Mouse (Mus musculus) frontal cortex, postnatal 25 days (tissue): ENCODE measurements around the gene Parpbp.

ENCODE experiments used
- DNase-seq, 2 experiments: peaks; one replicate each; pipeline ENCODE4 v3.0.0; 2022; ENCODE audit warnings: low spot score in 2 of 2

Parpbp gene

GRCm38 (mm10) chr10:88146707-88147477 is at the start of gene Parpbp, which contains the start of gene Nup37:
Gene Parpbp (minus strand): TSS chr10:88146941.
Gene Nup37 (plus strand): TSS chr10:88146992.
- peak; percentile 72 to 76 for DNase-seq

GRCm38 (mm10) chr10:88167438-88168077 is 20.8 kb upstream of the Parpbp start:
- DNase-seq: no peak

DNA sequence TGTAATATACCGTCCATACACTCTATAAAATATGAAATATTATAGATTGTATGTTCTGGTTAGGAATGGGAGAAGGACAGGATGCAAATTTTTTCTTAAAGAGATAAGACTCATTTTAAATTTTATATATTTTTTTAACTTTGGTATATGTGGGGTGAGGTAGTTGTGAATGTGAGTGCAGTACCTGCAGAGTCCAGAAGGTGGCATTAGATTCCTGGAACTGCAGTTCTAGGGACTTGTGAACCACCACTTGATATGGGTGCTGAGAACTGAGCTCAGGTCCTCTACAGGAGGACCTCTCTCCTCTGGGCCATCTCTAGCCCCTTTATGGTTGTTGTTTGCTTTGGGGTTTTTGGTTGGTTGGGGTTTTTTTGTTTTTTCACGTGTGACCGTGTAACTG is 19.4 kb upstream of the Parpbp start:
- no peak for DNase-seq

GRCm38 (mm10) chr10:88162676-88163075 is 15.9 kb upstream of the Parpbp start:
- DNase-seq: no peak

GRCm38 (mm10) chr10:88162096-88162495 is 15.4 kb upstream of the Parpbp start:
- DNase-seq: no peak

GRCm38 (mm10) chr10:88151658-88152057 is 4.9 kb upstream of the Parpbp start:
- DNase-seq: no peak

DNA sequence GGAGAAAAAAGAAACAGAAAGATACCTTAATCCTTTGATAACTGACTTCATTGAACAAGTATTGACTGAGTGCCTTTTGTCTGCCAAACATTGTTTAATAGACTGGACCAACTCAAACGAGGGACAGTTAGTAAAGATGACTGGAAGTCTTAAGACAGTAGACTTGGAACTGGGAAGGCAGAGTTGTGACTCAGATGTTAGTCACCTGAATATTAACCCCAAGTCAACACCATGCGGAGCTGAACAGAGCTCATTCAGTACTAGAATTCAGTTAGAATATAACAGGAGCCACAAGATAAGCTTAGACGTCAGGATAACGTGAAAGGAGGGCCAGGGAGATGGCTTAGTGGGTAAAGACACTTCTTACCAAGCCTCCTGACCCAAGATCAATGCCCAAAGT is 3.6 kb upstream of the Parpbp start:
- DNase-seq: no peak

DNA sequence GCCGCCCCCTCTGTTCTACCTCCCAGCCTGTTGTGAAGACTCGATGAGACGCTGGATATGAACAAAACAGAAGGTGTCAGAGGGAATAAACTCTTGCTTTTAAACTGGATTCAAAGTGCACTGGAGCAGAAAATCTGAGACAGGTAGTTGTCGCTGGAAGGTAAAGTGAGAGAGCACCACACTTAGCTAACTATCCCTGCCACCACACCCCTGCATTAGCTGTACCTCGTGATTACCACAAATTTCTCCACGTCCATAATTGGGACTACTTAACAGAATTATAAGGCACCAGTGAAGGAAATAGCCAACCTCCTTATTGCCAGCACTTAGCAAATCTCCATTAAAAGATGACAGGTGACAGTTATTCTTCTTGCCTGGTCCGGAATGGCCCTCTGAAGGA is 554 bp downstream of the Parpbp start:
- DNase-seq: no peak

- no peak for DNase-seq
Measured at GRCm38 (mm10) chr10:88135630-88136029, 11.1 kb downstream of the Parpbp start.

- no peak for DNase-seq
Measured at GRCm38 (mm10) chr10:88119721-88120120, 27.0 kb downstream of the Parpbp start.

GRCm38 (mm10) chr10:88113290-88113689 is 33.5 kb downstream of the Parpbp start:
- DNase-seq: no peak

DNA sequence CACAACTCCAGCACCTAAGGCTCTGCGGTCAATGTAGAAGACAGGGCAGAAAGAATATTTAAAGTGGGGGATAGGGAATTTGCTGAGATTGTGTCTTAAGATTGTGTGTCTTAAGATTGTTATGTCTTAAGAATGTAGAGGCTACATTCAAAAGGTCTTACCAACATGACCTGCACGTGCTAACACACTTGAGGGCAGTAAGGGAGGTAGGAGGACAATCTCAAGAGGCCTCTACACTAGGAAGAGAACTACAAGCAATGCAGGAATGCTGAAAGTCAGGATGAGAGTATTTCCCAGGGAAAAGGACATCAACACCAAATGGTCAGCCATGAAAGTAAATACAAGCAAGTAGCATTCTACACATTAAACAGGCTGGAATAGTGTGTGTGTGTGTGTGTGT is 40.6 kb downstream of the Parpbp start:
- DNase-seq: no peak

GRCm38 (mm10) chr10:88090772-88091171 is 56.0 kb downstream of the Parpbp start, which contains the start of gene Pmch:
Gene Pmch (plus strand): TSS chr10:88091072.
- DNase-seq: no peak

DNA sequence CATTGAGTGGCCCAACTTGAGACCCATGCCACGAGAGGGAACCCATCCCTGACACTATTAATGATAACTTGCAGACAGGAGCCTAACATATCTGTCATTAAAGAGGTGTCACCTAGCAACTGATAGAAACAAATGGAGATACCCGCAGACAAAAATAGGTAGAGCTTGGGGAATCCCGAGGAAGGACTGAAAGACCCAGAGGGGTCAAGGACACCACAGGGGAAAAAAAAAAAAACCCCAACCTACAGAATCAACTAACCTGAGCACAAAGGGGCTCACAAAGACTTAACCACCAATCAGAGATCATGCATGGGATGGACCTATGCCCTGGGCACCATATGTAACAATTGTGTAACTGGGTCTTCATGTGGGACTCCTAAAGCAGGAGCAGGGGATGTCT is 79.4 kb downstream of the Parpbp start:
- no peak for DNase-seq

- DNase-seq: no peak
Measured at GRCm38 (mm10) chr10:88064872-88065271, 81.9 kb downstream of the Parpbp start.

DNA sequence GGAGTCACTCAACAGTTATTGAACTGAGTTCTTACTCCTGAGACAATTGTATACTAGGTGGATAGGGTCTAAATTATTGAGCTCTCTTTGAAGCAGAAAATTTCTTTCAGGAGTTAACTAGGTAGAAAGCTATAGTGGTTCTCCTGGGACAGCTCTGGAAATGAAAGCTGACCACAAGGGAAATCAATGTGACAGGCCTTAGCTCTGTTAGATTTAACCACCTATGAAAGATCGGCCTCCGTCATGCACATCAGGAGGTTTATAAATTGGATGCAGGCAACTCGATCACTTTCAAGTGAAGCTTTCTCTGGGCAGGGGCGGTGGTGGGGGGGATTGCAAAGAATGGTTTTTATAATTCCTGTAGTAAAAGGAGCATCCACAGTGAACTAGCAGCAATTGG is 83.3 kb downstream of the Parpbp start:
- DNase-seq: no peak

DNA sequence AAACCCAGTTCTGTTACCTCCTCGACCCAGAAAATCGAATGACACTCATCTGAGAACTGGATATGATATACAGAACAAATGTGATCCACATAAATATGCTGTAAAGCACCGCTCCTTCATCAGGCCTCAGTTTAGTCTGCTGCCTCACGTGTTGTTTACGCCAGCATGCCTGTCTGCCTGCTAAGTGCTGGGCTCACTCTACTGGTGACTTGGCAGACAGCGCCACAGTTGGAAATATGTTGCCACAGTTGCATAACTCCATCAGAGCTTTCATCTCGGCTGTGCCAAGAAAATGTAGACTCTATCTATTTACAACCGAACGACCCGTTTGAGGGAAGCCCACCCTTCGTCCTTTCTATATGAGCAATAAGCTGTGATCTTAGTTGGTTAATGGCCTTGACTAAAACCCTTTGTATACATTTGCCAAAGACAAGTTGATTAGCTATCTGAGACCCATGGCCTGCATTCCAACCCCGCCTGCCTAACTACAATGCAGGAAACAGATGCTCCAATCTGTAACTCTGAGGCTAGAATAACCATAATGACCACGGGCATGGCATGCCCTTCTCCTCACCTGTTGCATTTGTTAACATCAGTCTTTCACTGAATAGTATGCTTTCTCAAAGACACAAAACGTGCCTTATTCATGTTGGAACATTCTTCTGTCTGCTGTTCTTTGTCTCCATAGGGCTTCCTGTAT is 89.6 kb downstream of the Parpbp start:
- peak; percentile 6 to 7 for DNase-seq

GRCm38 (mm10) chr10:88054233-88054985 is 92.3 kb downstream of the Parpbp start:
- DNase-seq: no peak

DNA sequence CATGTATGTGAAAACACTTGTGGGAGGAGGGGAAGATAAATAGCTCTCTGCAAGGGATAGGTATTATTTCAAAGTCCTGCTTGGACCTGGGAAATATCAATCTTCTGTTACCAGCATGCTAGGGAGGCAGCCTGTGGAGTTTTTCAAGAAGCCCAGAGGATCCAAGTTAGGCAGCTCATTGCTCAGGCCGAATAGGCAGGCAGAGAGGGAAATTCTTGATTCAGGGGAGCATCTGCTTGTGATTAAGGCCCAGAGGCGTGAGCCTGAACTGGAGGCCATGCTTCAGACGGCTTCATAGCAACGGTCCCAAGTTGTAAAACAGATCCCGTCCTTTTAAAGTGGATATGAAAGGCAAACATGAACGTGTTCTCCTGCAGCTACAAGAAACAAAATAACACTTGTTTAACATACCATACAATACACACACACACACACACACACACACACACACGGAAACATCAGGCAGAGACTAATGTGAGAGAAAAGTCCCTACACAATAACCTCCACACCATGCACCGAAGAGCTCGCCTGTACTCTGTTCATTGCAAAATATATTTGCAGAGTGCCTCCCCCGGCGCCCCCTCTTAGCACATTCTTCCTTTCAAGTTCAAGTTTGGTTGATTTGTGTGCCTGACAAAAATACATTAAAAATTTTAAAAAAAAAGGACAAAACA is 100.5 kb downstream of the Parpbp start:
- no peak for DNase-seq

- DNase-seq: no peak
Measured at GRCm38 (mm10) chr10:88044297-88044696, 102.4 kb downstream of the Parpbp start.
